Mouse (Mus musculus) liver, embryonic 12.5 days (tissue): ENCODE results near the gene Leo1. TPM values are rescaled to one million over a fixed set of nuclear protein-coding genes. Genes with fewer than 3 reads are reported as not detected.

Experiments used
- ATAC-seq: fragments of 200-750 bp; cut with Nextera tagmentation; 2 replicates; pipeline ENCODE4 v1.8.0; 2017; ENCODE audit warnings: moderate number of reproducible peaks, mild to moderate bottlenecking, moderate library complexity
- H3K27ac ChIP-seq: fragments of 300-500 bp; sonication (generic); 2 replicates; pipeline ENCODE4 v1.5.1; 2016; ENCODE audit warnings: mild to moderate bottlenecking
- H3K27me3 ChIP-seq: fragments of 300-500 bp; sonication (generic); replicated peaks from 2 replicates; pipeline ENCODE4 v1.6.1; 2016; ENCODE audit warnings: mild to moderate bottlenecking, moderate library complexity
- H3K36me3 ChIP-seq: fragments of 300-500 bp; sonication (generic); 2 replicates; pipeline ENCODE4 v1.6.1; 2016; ENCODE audit warnings: mild to moderate bottlenecking, moderate library complexity
- H3K4me1 ChIP-seq: fragments of 300-500 bp; sonication (generic); 2 replicates; pipeline ENCODE4 v1.6.1; 2016
- H3K4me2 ChIP-seq: fragments of 300-500 bp; sonication (generic); 2 replicates; pipeline ENCODE4 v1.6.1; 2016; ENCODE audit warnings: mild to moderate bottlenecking, moderate library complexity
- H3K4me3 ChIP-seq: fragments of 300-500 bp; sonication (generic); 2 replicates; pipeline ENCODE4 v1.5.1; 2016; ENCODE audit warnings: mild to moderate bottlenecking, moderate library complexity
- H3K9ac ChIP-seq: fragments of 300-500 bp; sonication (generic); 2 replicates; pipeline ENCODE4 v1.6.1; 2016; ENCODE audit warnings: mild to moderate bottlenecking, moderate library complexity
- H3K9me3 ChIP-seq: fragments of 300-500 bp; sonication (generic); replicated peaks from 2 replicates; pipeline ENCODE4 v1.6.1; 2016; ENCODE audit warnings: mild to moderate bottlenecking, moderate library complexity
- WGBS: fragments of 180-500 bp; shearing (Covaris S2); methylation state at CpG from one replicate; pipeline ENCODE4 v1.1.7; 2016; ENCODE audit not compliant: insufficient replicate concordance; 5-methylcytosine and 5-hydroxymethylcytosine counted together
- polyA plus RNA-seq: library from polyadenylated mRNA; unstranded; fragments of >200 nt; fragmentation: Nextera tagmentation; extraction: Ambion mirVana; gene quantifications from 2 replicates; pipeline ENCODE4 v1.2.1, GENCODE M21; 2016

The Leo1 gene
- polyA plus RNA-seq, 1 experiment from 2014 or later: 25.9 TPM

- ATAC-seq: no peak
- Histone ChIP-seq H3K27ac (no peak overlapping the region), H3K4me2 (no peak overlapping the region), H3K4me3 (no peak overlapping the region), H3K36me3 (peaks cover 80% of the 10 kb centered on the region), H3K4me1 (peaks cover 7% of the 10 kb centered on the region), H3K9me3 (no peaks in the 10 kb centered on the region), H3K27me3 (no peaks in the 10 kb centered on the region), H3K9ac (no peak overlapping the region)
- WGBS: 82% methylated on average over 3 of the region's 3 CpGs
Observed at GRCm38 (mm10) chr9:75448021-75448420, 6.7 kb downstream of the Leo1 start.

DNA sequence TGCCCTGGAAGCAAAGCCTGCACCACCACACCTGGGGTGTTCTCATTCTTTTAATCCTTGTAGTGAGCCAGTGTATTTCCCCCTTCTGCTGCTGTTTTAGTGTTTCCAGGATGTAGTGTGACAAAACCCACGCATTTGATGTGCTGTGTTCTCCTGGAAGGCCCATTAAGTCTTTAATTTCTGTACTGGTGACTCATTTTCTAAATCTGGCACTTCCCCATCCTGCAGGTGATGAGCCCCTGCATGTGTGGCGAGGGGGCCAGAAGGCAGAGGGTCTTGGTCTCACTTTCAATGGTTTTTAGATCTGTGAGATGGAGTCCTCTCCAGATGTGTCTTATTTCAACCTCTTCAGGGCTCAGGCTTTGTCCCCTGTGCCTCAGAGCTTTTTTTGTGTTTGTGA is 12.7 kb downstream of the Leo1 start:
- Histone ChIP-seq H3K36me3 (peaks cover 95% of the 10 kb centered on the region), H3K4me2 (no peak overlapping the region), H3K27ac (no peak overlapping the region), H3K27me3 (no peaks in the 10 kb centered on the region), H3K9me3 (no peaks in the 10 kb centered on the region), H3K4me3 (no peak overlapping the region), H3K9ac (no peak overlapping the region), H3K4me1 (no peaks in the 10 kb centered on the region)
- no peak for ATAC-seq
- WGBS: 75% methylated on average over 2 of the region's 2 CpGs

DNA sequence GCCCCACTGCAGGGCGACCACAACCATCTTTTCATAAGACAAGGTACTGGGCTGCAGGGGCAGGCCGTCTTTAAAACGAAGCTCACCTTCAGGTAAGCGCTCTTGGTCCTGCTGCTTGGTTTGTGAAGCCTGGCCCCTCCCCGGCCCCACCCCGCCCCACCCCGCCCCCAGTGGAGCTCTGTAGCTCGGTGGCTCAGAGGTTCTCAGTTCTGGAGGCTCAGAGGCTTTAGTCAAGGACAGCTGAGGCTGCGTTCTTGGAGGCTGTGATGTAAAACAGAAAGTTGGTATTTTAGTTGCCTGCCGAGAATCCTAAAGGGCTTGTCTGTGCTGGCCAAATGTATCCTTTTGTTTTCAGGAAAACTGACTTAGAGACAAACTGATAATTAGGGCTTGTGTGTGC is 14.4 kb downstream of the Leo1 start:
- no peaks in the 10 kb centered on the region for H3K27me3 ChIP-seq
- H3K9ac ChIP-seq: no peak overlapping the region
- H3K4me1 ChIP-seq: no peaks in the 10 kb centered on the region
- H3K27ac ChIP-seq: no peak overlapping the region
- no peak for ATAC-seq
- H3K4me3 ChIP-seq: no peak overlapping the region
- H3K4me2 ChIP-seq: no peak overlapping the region
- WGBS: 72% methylated on average over 10 of the region's 10 CpGs
- no peaks in the 10 kb centered on the region for H3K9me3 ChIP-seq
- H3K36me3 ChIP-seq: peaks cover 96% of the 10 kb centered on the region

DNA sequence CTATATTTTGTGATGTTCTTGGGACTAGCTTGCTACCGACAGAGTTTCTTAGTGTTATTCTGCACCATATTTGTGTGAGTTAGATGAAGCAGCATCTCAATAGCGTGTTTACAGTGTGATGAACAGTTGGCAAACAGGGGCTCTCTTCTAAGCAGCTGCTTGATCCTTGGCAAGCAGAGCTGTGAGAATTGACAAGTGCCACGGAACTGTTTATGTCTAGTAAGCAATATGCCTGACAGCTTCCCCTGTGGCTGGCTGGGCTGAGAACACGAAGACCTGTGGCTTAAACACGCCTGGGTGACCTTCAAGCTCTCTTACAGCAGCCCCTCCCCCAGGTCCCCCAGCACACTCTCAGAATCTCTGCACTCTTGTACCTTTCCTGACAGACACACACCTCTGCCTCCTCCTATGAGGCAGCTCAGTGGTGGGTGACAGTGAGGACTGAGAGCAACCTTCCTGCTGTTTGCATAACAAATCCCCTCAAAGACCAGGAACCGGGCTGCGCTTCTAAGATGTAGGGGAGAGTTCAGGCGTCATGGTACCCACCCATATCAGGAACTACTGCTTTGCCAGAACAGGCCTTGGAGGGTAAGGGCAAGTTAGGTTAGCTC is 21.8 kb downstream of the Leo1 start:
- 79% methylated on average over 8 of the region's 8 CpGs for WGBS
- ATAC-seq: no peak
- H3K9me3 ChIP-seq: no peaks in the 10 kb centered on the region
- H3K27ac ChIP-seq: no peak overlapping the region
- H3K4me2 ChIP-seq: no peak overlapping the region
- H3K36me3 ChIP-seq: peaks cover 96% of the 10 kb centered on the region
- H3K4me3 ChIP-seq: no peak overlapping the region
- no peaks in the 10 kb centered on the region for H3K4me1 ChIP-seq
- no peak overlapping the region for H3K9ac ChIP-seq
- no peaks in the 10 kb centered on the region for H3K27me3 ChIP-seq

DNA sequence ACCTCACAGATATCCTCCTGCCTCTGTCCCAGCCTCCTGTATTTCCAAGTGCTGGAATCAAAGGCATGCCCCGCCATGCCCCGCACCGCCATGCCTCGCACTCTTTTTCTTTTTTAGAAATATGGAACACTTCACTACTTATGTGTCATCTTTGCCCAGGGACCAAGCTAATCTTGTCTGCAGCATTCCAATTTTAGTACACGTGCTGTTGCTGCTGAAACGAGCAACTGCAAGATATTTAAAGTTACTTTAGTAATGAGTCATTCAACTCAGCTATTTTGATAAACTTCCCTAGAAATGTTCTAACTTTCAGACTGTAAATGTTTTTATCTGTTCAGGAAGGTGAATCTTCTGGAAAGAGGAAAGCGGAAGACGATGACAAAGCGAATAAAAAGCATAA is 24.5 kb downstream of the Leo1 start:
- Histone ChIP-seq H3K4me2 (no peak overlapping the region), H3K27ac (no peak overlapping the region), H3K9ac (no peak overlapping the region), H3K4me1 (no peaks in the 10 kb centered on the region), H3K9me3 (no peaks in the 10 kb centered on the region), H3K27me3 (no peaks in the 10 kb centered on the region), H3K36me3 (peaks cover 80% of the 10 kb centered on the region), H3K4me3 (no peak overlapping the region)
- 83% methylated on average over 9 of the region's 9 CpGs for WGBS
- no peak for ATAC-seq

DNA sequence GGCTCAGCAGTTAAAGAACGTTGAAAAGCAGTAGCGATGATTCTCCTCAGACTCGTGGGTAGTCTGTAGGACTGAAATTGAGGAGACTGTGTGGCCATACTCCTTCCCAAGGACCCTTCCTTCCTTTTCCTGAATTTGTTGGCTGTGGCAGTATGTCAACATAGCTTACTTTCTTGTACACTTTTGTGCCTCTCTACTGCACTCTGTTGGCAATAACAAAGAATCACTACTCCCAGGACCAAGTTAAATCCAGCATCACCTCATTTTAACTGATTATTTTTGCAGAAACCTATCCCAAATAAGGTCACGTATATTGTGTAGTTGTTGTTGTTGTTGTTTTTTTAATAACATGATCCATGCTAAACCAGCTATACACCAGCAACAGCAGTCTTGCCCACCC is 25.3 kb downstream of the Leo1 start:
- Histone ChIP-seq H3K9ac (no peak overlapping the region), H3K27me3 (no peaks in the 10 kb centered on the region), H3K27ac (no peak overlapping the region), H3K4me3 (no peak overlapping the region), H3K4me1 (no peaks in the 10 kb centered on the region), H3K4me2 (no peak overlapping the region), H3K36me3 (peaks cover 80% of the 10 kb centered on the region), H3K9me3 (no peaks in the 10 kb centered on the region)
- 77% methylated on average over 4 of the region's 4 CpGs for WGBS
- ATAC-seq: no peak

- WGBS: 80% methylated on average over 3 of the region's 3 CpGs
- peaks cover 75% of the 10 kb centered on the region for H3K36me3 ChIP-seq
Observed at GRCm38 (mm10) chr9:75467581-75467980, 26.3 kb downstream of the Leo1 start.

GRCm38 (mm10) chr9:75468297-75468696 is 27.0 kb downstream of the Leo1 start:
- peaks cover 69% of the 10 kb centered on the region for H3K36me3 ChIP-seq
- ATAC-seq: no peak
- WGBS: 74% methylated on average over 14 of the region's 14 CpGs

More at GRCm38 (mm10) chr9:75467581-75467980, 26.3 kb downstream of the Leo1 start:
- no peak overlapping the region for H3K27ac ChIP-seq
- no peak overlapping the region for H3K4me3 ChIP-seq
- H3K9me3 ChIP-seq: no peaks in the 10 kb centered on the region
- H3K9ac ChIP-seq: no peak overlapping the region
- H3K4me2 ChIP-seq: no peak overlapping the region
- ATAC-seq: no peak
- H3K27me3 ChIP-seq: no peaks in the 10 kb centered on the region
- no peaks in the 10 kb centered on the region for H3K4me1 ChIP-seq

DNA sequence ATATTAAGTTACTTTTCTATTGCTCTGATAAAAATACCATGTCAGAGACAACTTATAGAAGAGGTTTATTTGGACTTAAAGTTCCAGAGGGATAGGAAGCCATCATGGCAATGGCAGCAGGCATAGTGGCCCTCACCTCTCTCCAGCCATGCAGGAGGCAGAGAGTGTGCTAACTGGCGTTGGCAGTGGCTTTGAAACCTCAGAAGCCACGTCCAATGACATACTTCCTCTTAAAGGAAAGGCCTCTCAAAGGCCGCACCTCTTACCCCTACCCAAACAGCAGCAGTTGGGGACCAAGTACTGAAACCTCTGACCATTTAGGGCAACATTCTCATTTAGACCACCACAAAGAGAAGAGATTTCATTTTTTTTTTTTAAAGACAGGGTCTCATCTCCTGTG is 35.9 kb downstream of the Leo1 start:
- ATAC-seq: no peak
- no peak overlapping the region for H3K4me2 ChIP-seq
- H3K4me3 ChIP-seq: no peak overlapping the region
- 38% methylated on average over 3 of the region's 3 CpGs for WGBS
- H3K9me3 ChIP-seq: no peaks in the 10 kb centered on the region
- peaks cover 7% of the 10 kb centered on the region; the same call in 1 of the 2 replicates for H3K36me3 ChIP-seq
- no peak overlapping the region for H3K9ac ChIP-seq
- H3K27me3 ChIP-seq: no peaks in the 10 kb centered on the region
- no peaks in the 10 kb centered on the region for H3K4me1 ChIP-seq
- no peak overlapping the region for H3K27ac ChIP-seq

More at GRCm38 (mm10) chr9:75468297-75468696, 27.0 kb downstream of the Leo1 start:
- Histone ChIP-seq H3K4me1 (no peaks in the 10 kb centered on the region), H3K9me3 (no peaks in the 10 kb centered on the region), H3K27ac (no peak overlapping the region), H3K4me3 (no peak overlapping the region), H3K9ac (no peak overlapping the region), H3K4me2 (no peak overlapping the region), H3K27me3 (no peaks in the 10 kb centered on the region)

DNA sequence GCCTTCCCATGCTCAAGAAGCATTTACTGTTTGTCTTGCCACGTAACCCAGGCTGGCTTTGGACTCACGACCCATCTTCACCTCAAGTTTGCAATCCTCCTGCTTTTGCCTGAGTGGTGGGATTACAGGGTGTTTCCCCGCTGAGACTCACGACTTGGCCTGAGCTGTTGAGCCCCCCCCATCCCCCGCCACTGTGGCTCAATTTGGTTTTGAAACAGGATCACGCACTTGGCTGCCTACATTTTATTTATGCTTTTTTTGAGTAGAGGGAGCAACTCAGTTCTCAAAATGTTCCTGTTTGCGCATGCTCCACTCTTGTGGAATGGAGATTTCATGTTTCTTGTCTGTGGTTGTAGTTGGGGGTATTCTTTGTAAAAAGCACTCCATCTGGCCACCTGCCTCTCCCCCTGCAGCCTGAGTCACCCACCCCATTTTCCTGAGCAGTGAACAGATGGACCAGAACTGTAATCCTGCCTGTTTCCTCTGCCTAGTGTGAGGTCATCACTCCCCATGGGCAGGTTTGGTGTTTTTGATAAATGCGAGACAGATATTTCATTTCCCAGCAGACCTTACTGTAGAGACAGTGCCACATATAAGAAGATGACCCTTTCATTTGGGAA is 37.9 kb downstream of the Leo1 start:
- H3K36me3 ChIP-seq: peaks cover under 1% of the 10 kb centered on the region; the same call in 1 of the 2 replicates
- no peak overlapping the region for H3K4me3 ChIP-seq
- H3K27ac ChIP-seq: no peak overlapping the region
- no peak for ATAC-seq
- no peak overlapping the region for H3K9ac ChIP-seq
- H3K9me3 ChIP-seq: no peaks in the 10 kb centered on the region
- no peaks in the 10 kb centered on the region for H3K4me1 ChIP-seq
- no peak overlapping the region for H3K4me2 ChIP-seq
- WGBS: 65% methylated on average over 8 of the region's 8 CpGs
- H3K27me3 ChIP-seq: no peaks in the 10 kb centered on the region

DNA sequence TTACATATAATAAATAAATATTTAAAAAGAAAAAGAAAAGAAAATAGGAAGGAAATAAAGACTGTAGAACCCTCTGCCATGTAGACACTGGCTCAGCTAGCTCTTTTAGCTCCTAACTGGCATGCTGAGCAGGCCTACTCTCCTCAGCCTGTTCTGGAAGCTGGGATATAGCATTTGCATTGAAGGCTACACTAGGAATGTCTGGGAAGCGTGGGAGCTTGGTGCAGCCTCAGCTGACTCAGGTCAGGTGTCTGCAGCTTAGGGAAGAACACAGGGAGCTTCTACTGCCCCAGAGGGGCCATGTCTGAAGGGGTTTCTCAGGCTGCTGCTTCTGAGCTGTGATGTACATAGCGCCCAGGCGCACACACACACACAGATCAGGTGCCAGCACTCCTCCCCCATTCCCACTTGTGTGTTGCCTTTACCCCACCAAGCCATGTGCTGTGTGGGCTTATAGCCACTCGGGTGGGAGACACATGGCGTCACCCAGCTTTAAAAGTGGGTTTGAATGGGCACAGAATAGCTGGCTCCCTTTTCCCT is 39.3 kb downstream of the Leo1 start:
- ATAC-seq: no peak
- Histone ChIP-seq H3K27me3 (no peaks in the 10 kb centered on the region), H3K4me2 (no peak overlapping the region), H3K9ac (no peak overlapping the region), H3K9me3 (no peaks in the 10 kb centered on the region), H3K4me1 (no peaks in the 10 kb centered on the region), H3K36me3 (no peaks in the 10 kb centered on the region), H3K27ac (no peak overlapping the region), H3K4me3 (no peak overlapping the region)
- WGBS: 76% methylated on average over 5 of the region's 5 CpGs

DNA sequence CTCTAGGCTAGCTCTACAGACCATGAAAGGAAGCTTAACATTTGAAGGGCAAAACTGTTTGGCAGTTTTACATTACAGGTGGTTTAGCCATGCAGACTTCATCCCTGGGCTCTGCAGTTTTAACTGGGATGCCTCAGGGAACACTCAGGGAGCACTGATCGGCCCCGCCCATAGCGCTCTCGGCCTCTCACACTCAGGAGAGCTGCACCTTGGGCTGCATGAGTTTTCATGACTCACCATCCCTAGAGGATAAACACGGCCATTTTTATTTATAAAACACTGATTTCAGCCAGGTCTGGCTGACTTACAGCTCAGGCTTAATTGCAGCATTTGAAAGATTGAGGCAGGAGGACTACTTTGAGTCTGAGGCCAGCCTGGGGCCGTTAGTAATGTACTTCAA is 43.9 kb downstream of the Leo1 start:
- Histone ChIP-seq H3K9ac (no peak overlapping the region), H3K9me3 (no peaks in the 10 kb centered on the region), H3K4me2 (no peak overlapping the region), H3K36me3 (no peaks in the 10 kb centered on the region), H3K27me3 (no peaks in the 10 kb centered on the region), H3K4me1 (no peaks in the 10 kb centered on the region), H3K4me3 (no peak overlapping the region), H3K27ac (no peak overlapping the region)
- no peak for ATAC-seq
- WGBS: 67% methylated on average over 6 of the region's 6 CpGs
